Mouse (Mus musculus): Measurements from ENCODE around the gene Nup133. TPM values are rescaled to one million over a fixed set of nuclear protein-coding genes. Genes with fewer than 3 reads are reported as not detected.

Nup133 gene
- 4.9 and 6.9 TPM in 2 replicates for polyA plus RNA-seq (2012; rRNA removed)

GRCm38 (mm10) chr8:123948942-123949685 lies at the start of gene Nup133:
Gene Nup133 (minus strand): TSS chr8:123949265.

GRCm38 (mm10) chr8:123982826-123983400 lies 33.8 kb upstream of the Nup133 start, which contains the start of gene Abcb10:
Gene Abcb10 (minus strand): TSS chr8:123983122.

GRCm38 (mm10) chr8:123894502-123895097 lies 54.5 kb downstream of the Nup133 start, which contains the start of gene Acta1:
Gene Acta1 (minus strand): TSS chr8:123894751.

GRCm38 (mm10) chr8:123859648-123860259 lies 89.3 kb downstream of the Nup133 start, which contains the start of gene Ccsap:
Gene Ccsap (minus strand): TSS chr8:123860209.

Other genes with a start within 250 kb of the Nup133 start
- 32.7 and 33.4 TPM in 2 replicates for gene Rab4a, start 143.3 kb downstream of the Nup133 start, polyA plus RNA-seq (2012; rRNA removed)
- 0.87 and 1.0 TPM in 2 replicates for gene Ccsap, start 89.1 kb downstream of the Nup133 start, polyA plus RNA-seq (2012; rRNA removed)
- 9.3 and 37.2 TPM in 2 replicates for gene Acta1, start 54.5 kb downstream of the Nup133 start, polyA plus RNA-seq (2012; rRNA removed)
- gene Abcb10, start 33.9 kb upstream of the Nup133 start, polyA plus RNA-seq (2012; rRNA removed), result 14.3 and 14.4 TPM in 2 replicates
- 33.5 and 34.3 TPM in 2 replicates for gene Taf5l, start 72.1 kb upstream of the Nup133 start, polyA plus RNA-seq (2012; rRNA removed)
- 3.4 and 3.8 TPM in 2 replicates for gene Urb2, start 72.2 kb upstream of the Nup133 start, polyA plus RNA-seq (2012; rRNA removed)